Mouse (Mus musculus) heart, embryonic 14.5 days (tissue): ENCODE data around the gene Vangl2. TPM values are rescaled to one million over a fixed set of nuclear protein-coding genes. Genes with fewer than 3 reads are reported as not detected.
A peak's percentile ranks its signal among the peaks of the same experiment; 100 is the strongest.

ENCODE experiments used
- ATAC-seq: fragments of 200-750 bp; cut with Nextera tagmentation; 2 replicates; pipeline ENCODE4 v1.8.0; 2017; ENCODE audit warnings: low read depth, moderate TSS enrichment; ENCODE audit not compliant: insufficient number of reproducible peaks, insufficient read depth, low FRiP score
- H3K27ac ChIP-seq, 2 experiments: fragments of 200-500 bp in 1 of 2; fragments of 300-500 bp in 1 of 2; sonication (generic) in 1 of 2; replicated peaks in 1 of 2; 2 replicates each; pipeline ENCODE4 v1.5.1; 2012 to 2014; ENCODE audit warnings: low read depth in 2 of 2, low read length in 2 of 2, control low read depth in 1 of 2, mild to moderate bottlenecking in 1 of 2, mixed read lengths in 1 of 2; ENCODE audit not compliant: control insufficient read depth in 1 of 2, insufficient read depth in 1 of 2
- H3K27me3 ChIP-seq: fragments of 300-500 bp; sonication (generic); 2 replicates; pipeline ENCODE4 v1.6.1; 2014; ENCODE audit warnings: mild to moderate bottlenecking, low read length, control low read depth; ENCODE audit not compliant: control insufficient read depth, insufficient read depth
- H3K36me3 ChIP-seq: fragments of 300-500 bp; sonication (generic); 2 replicates; pipeline ENCODE4 v1.6.1; 2014; ENCODE audit warnings: mild to moderate bottlenecking, control low read depth, low read length, mixed read lengths; ENCODE audit not compliant: control insufficient read depth, insufficient read depth
- H3K4me1 ChIP-seq, 2 experiments: fragments of 200-500 bp in 1 of 2; fragments of 300-500 bp in 1 of 2; sonication (generic) in 1 of 2; 2 replicates each; pipeline ENCODE4 v1.6.1; 2012 to 2014; ENCODE audit warnings: low read length in 2 of 2, control low read depth in 1 of 2, mixed read lengths in 1 of 2; ENCODE audit not compliant: control insufficient read depth in 2 of 2, insufficient read depth in 2 of 2
- H3K4me2 ChIP-seq: fragments of 300-500 bp; sonication (generic); 2 replicates; pipeline ENCODE4 v1.6.1; 2014; ENCODE audit warnings: mild to moderate bottlenecking, low read length
- H3K4me3 ChIP-seq, 2 experiments: fragments of 200-500 bp in 1 of 2; fragments of 300-500 bp in 1 of 2; sonication (generic) in 1 of 2; 2 replicates each; pipeline ENCODE4 v1.5.1; 2012 to 2014; ENCODE audit warnings: low read length in 2 of 2, mild to moderate bottlenecking in 2 of 2, control low read depth in 1 of 2, low read depth in 1 of 2, moderate library complexity in 1 of 2; ENCODE audit not compliant: control insufficient read depth in 1 of 2, insufficient read depth in 1 of 2
- H3K9ac ChIP-seq: fragments of 300-500 bp; sonication (generic); 2 replicates; pipeline ENCODE4 v1.6.1; 2014; ENCODE audit warnings: mild to moderate bottlenecking, low read length
- H3K9me3 ChIP-seq: fragments of 300-500 bp; sonication (generic); 2 replicates; pipeline ENCODE4 v1.6.1; 2016; ENCODE audit warnings: low read length, control low read depth; ENCODE audit not compliant: control insufficient read depth
- WGBS: fragments of 180-500 bp; shearing (Covaris S2); extraction: QIAGEN DNeasy Blood & Tissue Kit; methylation state at CpG from one replicate; pipeline ENCODE4 v1.1.7; 2014; 5-methylcytosine and 5-hydroxymethylcytosine counted together
- polyA plus RNA-seq: library from polyadenylated mRNA; unstranded; fragments of >200 nt; fragmentation: Nextera tagmentation; extraction: Ambion mirVana; gene quantifications from 2 replicates; pipeline ENCODE4 v1.2.1, GENCODE M21; 2014

The Vangl2 gene
- polyA plus RNA-seq, 1 experiment from 2014 or later: 9.2 TPM

DNA sequence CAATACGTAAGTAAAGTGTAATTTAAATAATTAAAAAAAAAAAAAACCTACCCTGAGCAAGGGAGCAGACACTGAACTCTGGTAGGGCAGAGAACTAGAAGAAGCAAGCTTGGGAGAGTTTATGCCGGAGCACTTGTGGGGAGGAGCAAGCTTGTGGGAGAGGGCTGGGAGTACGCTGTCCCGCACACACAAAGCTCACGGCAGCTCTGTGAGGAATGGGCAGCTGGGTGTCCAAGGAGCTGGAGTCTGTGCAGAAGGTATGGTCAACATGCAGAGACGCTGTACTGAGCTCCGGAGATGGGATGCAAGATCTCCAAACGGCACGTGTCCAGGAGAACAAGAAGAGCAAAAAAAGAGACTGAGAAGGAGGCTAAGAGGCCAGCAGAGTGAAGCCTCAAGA lies 13.5 kb downstream of the Vangl2 start:
- 83% methylated on average over 9 of the region's 9 CpGs for WGBS

DNA sequence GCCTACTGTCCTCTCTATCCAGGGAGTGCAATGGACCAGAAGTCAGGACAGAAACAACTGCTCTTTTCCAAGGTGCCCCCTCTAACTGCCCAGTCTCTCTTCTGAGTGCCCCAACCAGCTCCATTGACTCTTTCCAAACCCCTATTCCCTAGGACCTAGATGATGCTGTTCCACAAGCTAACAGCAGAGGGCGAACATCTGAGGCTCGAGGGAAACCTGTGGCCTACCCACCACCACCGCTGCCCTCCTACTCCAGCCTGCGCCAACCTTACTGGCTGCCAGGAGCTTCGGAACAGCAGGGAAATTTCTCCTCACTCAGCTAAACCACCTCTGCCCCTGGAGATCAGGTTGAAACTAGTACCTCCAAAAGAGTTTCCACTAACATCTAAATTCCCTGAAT lies 16.2 kb downstream of the Vangl2 start:
- Histone ChIP-seq H3K27me3 (no peaks in the 10 kb centered on the region), H3K4me2 (no peak overlapping the region), H3K4me3 (no peak overlapping the region), H3K36me3 (peaks cover 54% of the 10 kb centered on the region), H3K27ac (no peak overlapping the region), H3K9ac (no peak overlapping the region), H3K9me3 (no peaks in the 10 kb centered on the region), H3K4me1 (peaks cover 9 to 14% of the 10 kb centered on the region in 2 experiments)
- no peak for ATAC-seq
- WGBS: 20% methylated on average over 5 of the region's 5 CpGs

More for the DNA sequence above, 13.5 kb downstream of the Vangl2 start:
- H3K9me3 ChIP-seq: no peaks in the 10 kb centered on the region
- no peak overlapping the region for H3K4me3 ChIP-seq
- no peak for ATAC-seq
- peaks cover 27% of the 10 kb centered on the region for H3K36me3 ChIP-seq
- H3K9ac ChIP-seq: no peak overlapping the region
- H3K4me2 ChIP-seq: no peak overlapping the region
- H3K4me1 ChIP-seq: peaks cover 9 to 19% of the 10 kb centered on the region in 2 experiments
- H3K27ac ChIP-seq: no peak overlapping the region
- no peaks in the 10 kb centered on the region for H3K27me3 ChIP-seq

DNA sequence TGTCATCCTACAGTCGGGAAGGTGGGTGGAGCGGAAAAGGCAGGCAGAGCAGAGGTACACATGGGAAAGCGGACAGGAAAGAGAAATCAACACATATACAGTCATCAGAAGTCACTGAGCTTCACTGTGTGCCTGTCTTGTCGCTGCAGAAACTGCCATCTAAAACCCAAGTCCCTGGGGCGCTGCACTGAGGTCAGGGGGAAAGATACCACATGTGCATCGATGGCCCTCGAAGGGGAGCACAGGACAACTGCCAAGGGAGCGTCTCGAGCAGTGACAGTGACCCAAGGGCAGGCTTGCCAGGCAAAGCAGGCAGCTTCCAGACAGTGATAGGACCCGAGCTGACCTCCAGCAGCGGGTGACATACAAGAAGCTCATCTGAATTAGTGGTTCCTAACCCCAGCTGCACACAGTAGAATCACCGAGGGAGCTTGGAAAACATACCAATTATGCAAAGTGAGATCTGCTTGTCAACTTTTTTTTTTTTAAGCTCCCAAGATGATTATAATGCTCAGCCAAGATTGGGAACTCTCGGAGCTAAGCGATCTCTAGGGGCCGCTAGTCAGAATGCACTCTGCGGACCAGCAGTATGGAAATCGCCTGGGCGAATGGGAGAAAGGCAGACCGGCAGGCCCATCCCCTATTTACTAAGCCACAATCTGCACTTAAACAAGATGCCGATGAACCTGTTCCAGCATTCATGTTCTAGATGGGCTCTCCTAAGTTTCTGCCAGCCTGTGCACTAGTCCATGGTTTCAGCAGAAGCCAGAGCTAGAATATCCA lies 18.0 kb downstream of the Vangl2 start:
- ATAC-seq: no peak
- WGBS: 90% methylated on average over 20 of the region's 20 CpGs
- Histone ChIP-seq H3K36me3 (peaks cover 72% of the 10 kb centered on the region), H3K4me1 (no peaks in the 10 kb centered on the region), H3K4me2 (no peak overlapping the region), H3K27ac (no peak overlapping the region), H3K4me3 (no peak overlapping the region), H3K9ac (no peak overlapping the region), H3K27me3 (no peaks in the 10 kb centered on the region), H3K9me3 (no peaks in the 10 kb centered on the region)

DNA sequence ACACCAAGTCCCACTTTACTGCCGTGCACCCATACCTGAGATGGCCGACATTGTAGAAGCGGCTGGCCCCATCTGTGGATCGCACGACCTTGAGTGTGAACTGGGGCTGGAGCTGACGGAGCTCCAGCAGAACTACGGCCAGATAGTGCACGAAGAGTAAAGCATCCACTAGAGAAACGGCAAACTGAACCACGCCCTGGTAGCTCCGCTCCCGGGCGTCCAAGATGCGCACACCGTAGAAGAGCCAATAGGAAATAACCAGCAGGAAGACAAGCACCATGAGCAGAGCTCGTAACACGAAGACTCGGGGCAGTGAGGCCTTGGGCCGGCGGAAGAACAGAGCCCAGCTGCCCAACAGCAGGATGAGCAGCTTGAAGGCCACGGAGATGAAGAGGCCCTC lies 18.8 kb downstream of the Vangl2 start:
- no peak for ATAC-seq
- Histone ChIP-seq H3K36me3 (peaks cover 80% of the 10 kb centered on the region), H3K4me2 (no peak overlapping the region), H3K9me3 (no peaks in the 10 kb centered on the region), H3K4me3 (no peak overlapping the region), H3K4me1 (no peaks in the 10 kb centered on the region), H3K27me3 (no peaks in the 10 kb centered on the region), H3K9ac (no peak overlapping the region), H3K27ac (no peak overlapping the region)
- 92% methylated on average over 21 of the region's 21 CpGs for WGBS

DNA sequence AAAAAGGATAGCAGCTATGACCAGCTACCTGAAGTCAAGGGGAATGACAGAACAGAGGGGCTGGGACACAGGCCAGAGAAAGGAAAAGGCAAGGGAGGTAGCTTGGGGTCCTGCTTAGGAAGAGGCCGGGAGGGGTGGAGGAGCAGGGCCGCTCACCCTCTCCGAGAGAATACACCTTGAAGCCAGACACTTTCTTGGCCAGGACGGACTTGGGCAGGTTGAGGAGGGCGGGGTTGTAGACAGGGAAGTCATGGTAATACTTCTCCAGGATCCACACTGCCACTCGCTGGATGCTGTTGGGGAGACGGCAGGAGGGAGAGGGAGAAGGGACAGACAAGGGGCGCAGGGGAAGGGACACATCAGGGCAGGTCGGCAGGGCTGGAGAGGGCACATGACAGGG lies 19.9 kb downstream of the Vangl2 start:
- no peaks in the 10 kb centered on the region for H3K9me3 ChIP-seq
- H3K27ac ChIP-seq: no peak overlapping the region
- H3K9ac ChIP-seq: no peak overlapping the region
- no peaks in the 10 kb centered on the region for H3K27me3 ChIP-seq
- no peak for ATAC-seq
- 85% methylated on average over 9 of the region's 9 CpGs for WGBS
- H3K36me3 ChIP-seq: peaks cover 89% of the 10 kb centered on the region
- no peaks in the 10 kb centered on the region for H3K4me1 ChIP-seq
- H3K4me2 ChIP-seq: no peak overlapping the region
- H3K4me3 ChIP-seq: no peak overlapping the region

DNA sequence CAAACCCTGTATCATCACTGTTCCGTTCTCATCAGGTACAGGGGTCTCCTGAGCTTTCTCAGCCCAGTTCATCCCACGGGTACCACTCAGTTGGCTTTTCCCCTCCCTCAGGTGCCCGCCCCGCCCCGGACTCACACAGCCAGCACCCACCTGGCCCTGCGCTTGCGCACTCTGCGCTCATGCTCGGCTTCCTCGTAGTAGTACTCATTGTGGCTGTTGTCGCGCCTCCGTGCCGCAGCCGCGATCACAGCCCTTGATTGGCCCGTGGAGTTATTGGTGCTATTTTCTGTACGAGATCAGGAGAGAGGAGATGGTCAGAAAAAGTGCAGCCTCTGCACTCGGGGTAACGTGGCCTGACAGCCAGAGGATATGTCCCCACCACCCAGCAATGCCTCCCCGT lies 20.5 kb downstream of the Vangl2 start:
- H3K4me2 ChIP-seq: no peak overlapping the region
- no peaks in the 10 kb centered on the region for H3K27me3 ChIP-seq
- no peak for ATAC-seq
- H3K36me3 ChIP-seq: peaks cover 93% of the 10 kb centered on the region
- no peaks in the 10 kb centered on the region for H3K9me3 ChIP-seq
- no peak overlapping the region for H3K27ac ChIP-seq
- H3K4me1 ChIP-seq: no peaks in the 10 kb centered on the region
- WGBS: 94% methylated on average over 21 of the region's 21 CpGs
- H3K9ac ChIP-seq: no peak overlapping the region
- H3K4me3 ChIP-seq: no peak overlapping the region

DNA sequence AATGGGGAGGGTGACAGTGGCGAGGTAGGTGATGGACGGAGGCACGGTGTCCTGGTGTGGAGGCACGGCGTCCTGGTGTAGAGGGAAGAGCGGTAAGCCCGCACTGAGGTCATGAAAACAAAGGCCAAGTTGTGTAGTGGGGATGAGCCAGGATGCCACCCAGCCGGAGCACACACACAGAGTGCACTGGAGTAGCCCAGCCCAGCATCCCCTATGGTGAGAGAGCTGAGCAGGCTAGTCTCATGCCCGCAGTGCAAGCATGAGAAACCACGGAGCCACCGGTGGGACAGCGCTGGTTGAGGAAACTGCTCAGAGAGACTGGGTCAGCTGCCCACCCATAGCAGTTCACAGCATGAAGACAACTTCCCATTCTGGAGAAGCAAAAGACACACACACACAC lies 26.6 kb downstream of the Vangl2 start:
- no peak overlapping the region for H3K4me2 ChIP-seq
- no peaks in the 10 kb centered on the region for H3K27me3 ChIP-seq
- 64% methylated on average over 12 of the region's 12 CpGs for WGBS
- H3K4me1 ChIP-seq: peaks cover 2% of the 10 kb centered on the region in 2 experiments; a peak in 3 of 4 replicates
- H3K27ac ChIP-seq: 0 out of 4 replicates have a peak overlapping the region, but pooled peaks of 1 of the 2 experiments have one; percentile 41
- H3K9ac ChIP-seq: no peak overlapping the region
- H3K9me3 ChIP-seq: no peaks in the 10 kb centered on the region
- no peak overlapping the region for H3K4me3 ChIP-seq
- ATAC-seq: no peak
- peaks cover 40% of the 10 kb centered on the region for H3K36me3 ChIP-seq

DNA sequence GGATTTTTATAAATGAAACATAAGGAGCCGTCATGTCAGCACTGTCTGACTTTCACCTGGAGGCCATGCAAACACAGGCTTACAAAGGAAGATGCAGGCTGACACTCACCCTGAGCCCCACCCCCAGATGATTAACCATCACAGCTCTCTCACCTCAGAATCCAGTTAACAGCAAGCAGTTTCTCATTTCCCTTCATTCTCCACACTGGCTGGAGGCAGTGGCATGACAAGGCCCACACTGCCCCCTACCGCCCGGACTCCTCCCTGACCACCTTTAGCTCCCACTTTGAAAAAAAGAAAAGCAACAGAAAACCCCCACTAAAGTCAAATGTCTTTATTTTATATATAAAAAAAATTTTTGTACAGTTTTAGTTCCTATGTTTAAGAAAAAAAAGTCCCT lies 27.6 kb downstream of the Vangl2 start:
- H3K27me3 ChIP-seq: no peaks in the 10 kb centered on the region
- H3K27ac ChIP-seq: no peak overlapping the region
- H3K4me3 ChIP-seq: no peak overlapping the region
- no peaks in the 10 kb centered on the region for H3K9me3 ChIP-seq
- no peak overlapping the region for H3K4me2 ChIP-seq
- peaks cover 30% of the 10 kb centered on the region for H3K36me3 ChIP-seq
- peaks cover 4 to 9% of the 10 kb centered on the region in 2 experiments for H3K4me1 ChIP-seq
- no peak for ATAC-seq
- 46% methylated on average over 3 of the region's 3 CpGs for WGBS
- no peak overlapping the region for H3K9ac ChIP-seq
